Mouse (Mus musculus) MEL (cell line): Measurements from ENCODE around the gene Sorl1. TPM values are rescaled to one million over a fixed set of nuclear protein-coding genes. Genes with fewer than 3 reads are reported as not detected.

Experiments used
- DNase-seq: peaks from one replicate; pipeline ENCODE4 v3.0.0; 2011; ENCODE audit warnings: low read depth, low spot score
- H3K27ac ChIP-seq: 2 replicates; pipeline ENCODE4 v1.5.1; 2012; ENCODE audit warnings: low read depth, mild to moderate bottlenecking, control low read depth, low read length, moderate library complexity; ENCODE audit not compliant: control insufficient read depth
- H3K27me3 ChIP-seq, 2 experiments: fragments of 150-350 bp in 1 of 2; sonication (generic) in 1 of 2; 2 replicates each; pipeline ENCODE4 v1.6.1; 2012; ENCODE audit warnings: low read length in 2 of 2, mild to moderate bottlenecking in 2 of 2, improper control_type of control experiment in 1 of 2, moderate library complexity in 1 of 2; ENCODE audit not compliant: insufficient read depth in 2 of 2, control insufficient read depth in 1 of 2
- H3K36me3 ChIP-seq, 2 experiments: 2 replicates each; pipeline ENCODE4 v1.6.1; 2012 to 2014; ENCODE audit warnings: low read length in 2 of 2, improper control_type of control experiment in 1 of 2, inconsistent platforms in 1 of 2, mild to moderate bottlenecking in 1 of 2; ENCODE audit not compliant: insufficient read depth in 2 of 2, control insufficient read depth in 1 of 2
- H3K4me1 ChIP-seq, 2 experiments: fragments of 150-350 bp in 1 of 2; sonication (generic) in 1 of 2; 2 replicates each; pipeline ENCODE4 v1.6.1; 2012; ENCODE audit warnings: low read length in 2 of 2, improper control_type of control experiment in 1 of 2, mild to moderate bottlenecking in 1 of 2; ENCODE audit not compliant: insufficient read depth in 2 of 2, control insufficient read depth in 1 of 2
- H3K4me3 ChIP-seq, 2 experiments: fragments of 150-350 bp in 1 of 2; sonication (generic) in 1 of 2; 2 replicates each; pipeline ENCODE4 v1.5.1; 2012; ENCODE audit warnings: low read depth in 2 of 2, low read length in 2 of 2, mild to moderate bottlenecking in 2 of 2, moderate library complexity in 2 of 2, control low read depth in 1 of 2, improper control_type of control experiment in 1 of 2; ENCODE audit not compliant: control insufficient read depth in 1 of 2, insufficient read depth in 1 of 2
- H3K79me2 ChIP-seq: 2 replicates; pipeline ENCODE4 v1.6.1; 2012; ENCODE audit warnings: mild to moderate bottlenecking, low read length, moderate library complexity; ENCODE audit not compliant: control insufficient read depth, poor library complexity, insufficient read depth
- H3K9ac ChIP-seq: 2 replicates; pipeline ENCODE4 v1.6.1; 2012; ENCODE audit warnings: low read depth, mild to moderate bottlenecking, control low read depth, low read length, moderate library complexity; ENCODE audit not compliant: control insufficient read depth, poor library complexity, severe bottlenecking
- H3K9me3 ChIP-seq: fragments of 150-350 bp; sonication (generic); replicated peaks from 2 replicates; pipeline ENCODE4 v1.6.1; 2012; ENCODE audit warnings: mild to moderate bottlenecking, low read length, improper control_type of control experiment, moderate library complexity; ENCODE audit not compliant: insufficient read depth
- CHD1 ChIP-seq: IDR thresholded peaks from 2 replicates; pipeline ENCODE4 v1.6.1; 2012; ENCODE audit warnings: low read depth, mild to moderate bottlenecking, inconsistent platforms, low read length, improper control_type of control experiment
- CTCF ChIP-seq, 3 experiments: IDR thresholded peaks in 2 of 3; conservative IDR thresholded peaks in 1 of 3; 2 replicates each; pipeline ENCODE4 v1.5.1; 2011 to 2012; ENCODE audit warnings: low read length in 3 of 3, low read depth in 2 of 3, mild to moderate bottlenecking in 2 of 3, improper control_type of control experiment in 1 of 3, inconsistent platforms in 1 of 3, mixed read lengths in 1 of 3, moderate library complexity in 1 of 3; ENCODE audit not compliant: control insufficient read depth in 1 of 3, insufficient read depth in 1 of 3, poor library complexity in 1 of 3, severe bottlenecking in 1 of 3
- E2F4 ChIP-seq: IDR thresholded peaks from 2 replicates; pipeline ENCODE4 v1.6.1; 2011; ENCODE audit warnings: low read depth, low read length, improper control_type of control experiment, borderline replicate concordance
- ELF1 ChIP-seq: IDR thresholded peaks from 2 replicates; pipeline ENCODE4 v1.6.1; 2014; ENCODE audit warnings: low read depth, mild to moderate bottlenecking, inconsistent platforms, low read length, improper control_type of control experiment, moderate library complexity
- EP300 ChIP-seq, 2 experiments: IDR thresholded peaks; 2 replicates each; pipeline ENCODE4 v1.6.1; 2011; ENCODE audit warnings: improper control_type of control experiment in 2 of 2, low read length in 2 of 2, low read depth in 1 of 2, mild to moderate bottlenecking in 1 of 2
- ETS1 ChIP-seq: IDR thresholded peaks from 2 replicates; pipeline ENCODE4 v1.6.1; 2012; ENCODE audit warnings: low read depth, mild to moderate bottlenecking, inconsistent platforms, low read length, improper control_type of control experiment, moderate library complexity
- GABPA ChIP-seq: IDR thresholded peaks from 2 replicates; pipeline ENCODE4 v1.6.1; 2012; ENCODE audit warnings: low read depth, mild to moderate bottlenecking, inconsistent platforms, low read length, improper control_type of control experiment, moderate library complexity
- GATA1 ChIP-seq: IDR thresholded peaks from 2 replicates; pipeline ENCODE4 v1.6.1; 2011; ENCODE audit warnings: low read depth, low read length, improper control_type of control experiment
- JUND ChIP-seq: IDR thresholded peaks from 2 replicates; pipeline ENCODE4 v1.6.1; 2011; ENCODE audit warnings: low read depth, mild to moderate bottlenecking, improper control_type of control experiment, low read length
- KAT2A ChIP-seq: conservative IDR thresholded peaks from 2 replicates; pipeline ENCODE4 v1.6.1; 2012; ENCODE audit warnings: low read depth, low read length, improper control_type of control experiment, inconsistent platforms
- MAFK ChIP-seq: IDR thresholded peaks from 2 replicates; pipeline ENCODE4 v1.6.1; 2011; ENCODE audit warnings: low read depth, mild to moderate bottlenecking, low read length, improper control_type of control experiment, borderline replicate concordance
- MAX ChIP-seq: IDR thresholded peaks from 2 replicates; pipeline ENCODE4 v1.6.1; 2011; ENCODE audit warnings: low read length, improper control_type of control experiment
- MAZ ChIP-seq: IDR thresholded peaks from 2 replicates; pipeline ENCODE4 v1.6.1; 2012; ENCODE audit warnings: low read depth, mild to moderate bottlenecking, inconsistent platforms, low read length, improper control_type of control experiment
- MEF2A ChIP-seq: IDR thresholded peaks from 2 replicates; pipeline ENCODE4 v1.6.1; 2014; ENCODE audit warnings: low read depth, mild to moderate bottlenecking, inconsistent platforms, low read length, improper control_type of control experiment; ENCODE audit not compliant: poor library complexity, insufficient replicate concordance, severe bottlenecking; ENCODE audit errors: extremely low read depth
- MYB ChIP-seq: IDR thresholded peaks from 2 replicates; pipeline ENCODE4 v1.6.1; 2011; ENCODE audit warnings: mild to moderate bottlenecking, low read depth, low read length, improper control_type of control experiment
- MYC ChIP-seq: IDR thresholded peaks from 2 replicates; pipeline ENCODE4 v1.6.1; 2011; ENCODE audit warnings: low read depth, mild to moderate bottlenecking, low read length, improper control_type of control experiment, moderate library complexity
- NELFE ChIP-seq: IDR thresholded peaks from 2 replicates; pipeline ENCODE4 v1.6.1; 2011; ENCODE audit warnings: low read depth, low read length, improper control_type of control experiment
- POLR2AphosphoS2 ChIP-seq: IDR thresholded peaks from 2 replicates; pipeline ENCODE4 v1.6.1; 2011; ENCODE audit warnings: low read length, improper control_type of control experiment
- RAD21 ChIP-seq: IDR thresholded peaks from 2 replicates; pipeline ENCODE4 v1.6.1; 2011; ENCODE audit warnings: mild to moderate bottlenecking, low read depth, low read length, improper control_type of control experiment
- TAL1 ChIP-seq: IDR thresholded peaks from 2 replicates; pipeline ENCODE4 v1.6.1; 2012; ENCODE audit warnings: mild to moderate bottlenecking, inconsistent platforms, low read length, moderate library complexity, mixed read lengths
- TBP ChIP-seq: IDR thresholded peaks from 2 replicates; pipeline ENCODE4 v1.8.0; 2011; ENCODE audit warnings: low read depth, low read length, improper control_type of control experiment
- ZC3H11A ChIP-seq: IDR thresholded peaks from 2 replicates; pipeline ENCODE4 v1.6.1; 2012; ENCODE audit warnings: low read depth, mild to moderate bottlenecking, inconsistent platforms, low read length, improper control_type of control experiment
- ZKSCAN1 ChIP-seq: IDR thresholded peaks from 2 replicates; pipeline ENCODE4 v1.6.1; 2012; ENCODE audit warnings: low read depth, mild to moderate bottlenecking, inconsistent platforms, low read length, improper control_type of control experiment, moderate library complexity
- ZMIZ1 ChIP-seq: IDR thresholded peaks from 2 replicates; pipeline ENCODE4 v1.6.1; 2012; ENCODE audit warnings: low read depth, mild to moderate bottlenecking, inconsistent platforms, low read length, improper control_type of control experiment, moderate library complexity
- ZNF384 ChIP-seq: IDR thresholded peaks from 2 replicates; pipeline ENCODE4 v1.6.1; 2012; ENCODE audit warnings: low read depth, mild to moderate bottlenecking, inconsistent platforms, low read length, improper control_type of control experiment
- polyA plus RNA-seq, 2 experiments: library from polyadenylated mRNA; stranded (reverse) in 1 of 2; unstranded in 1 of 2; fragments of >175 nt in 1 of 2; fragments of >200 nt in 1 of 2; gene quantifications; 2 replicates each; pipeline versions ENCODE4 v1.2.1 to v1.2.4; 2012; ENCODE audit warnings: low replicate concordance in 2 of 2, low read depth in 1 of 2; ENCODE audit not compliant: insufficient read length in 2 of 2, insufficient read depth in 1 of 2, missing spikeins in 1 of 2
- total RNA-seq: library from RNA; depleted of rRNA; stranded (reverse); fragments of 300-350 nt; gene quantifications from 2 replicates; pipeline ENCODE4 v1.2.3, GENCODE M21; 2012; rRNA removed

Sorl1 gene
- total RNA-seq (not detected in 2 replicates), polyA plus RNA-seq (not detected)

DNA sequence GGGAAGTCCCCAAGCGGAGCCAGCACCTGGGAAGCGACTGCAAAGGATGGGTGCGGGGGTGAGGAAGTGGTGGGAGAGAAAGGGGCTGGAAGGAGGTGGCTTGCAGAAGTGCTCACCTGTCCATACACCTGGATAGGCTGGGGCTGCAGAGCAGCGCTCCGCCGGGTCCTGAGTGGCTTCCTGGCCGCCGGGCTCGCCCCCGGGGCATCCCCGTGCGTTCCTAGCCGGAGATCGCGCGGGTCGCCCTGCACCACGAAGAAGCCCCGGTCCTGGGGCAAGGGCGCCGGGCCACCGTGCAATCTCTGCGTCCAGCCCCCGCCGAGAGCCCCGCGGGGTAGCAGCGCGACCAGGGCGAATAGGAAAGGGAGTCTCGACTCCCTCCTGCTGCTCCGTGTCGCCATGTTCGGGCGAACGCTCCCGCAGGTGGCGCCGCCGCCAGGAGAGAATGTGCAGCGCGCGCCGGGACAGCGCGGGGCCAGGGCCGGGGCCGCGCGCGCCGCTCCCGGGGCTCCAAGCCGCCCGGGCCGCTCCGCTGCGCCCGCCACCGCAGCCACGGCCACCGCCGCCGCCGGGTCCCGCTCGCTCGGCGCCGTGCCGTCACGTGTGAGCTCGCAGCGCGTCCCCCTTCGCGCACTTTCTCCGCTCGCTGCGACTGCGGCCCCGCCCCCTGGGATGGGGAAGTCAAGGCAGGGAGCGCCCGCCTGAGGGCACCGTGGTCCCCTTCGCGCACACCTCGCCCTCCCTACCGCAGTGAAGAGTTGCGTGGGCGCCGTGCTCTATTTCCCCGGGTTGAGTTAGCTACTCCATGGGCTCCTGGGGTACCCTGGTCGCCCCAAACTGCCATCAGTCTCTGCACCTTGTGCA lies at the start of gene Sorl1:
Gene Sorl1 (minus strand): TSS at position 585 of the 864 bp plus-strand sequence.
- DNase-seq = no peak
- TF ChIP-seq TAL1 (no peak), E2F4 (no peak), POLR2AphosphoS2 (no peak), CTCF (IDR thresholded peaks at IDR 0.05 in 2 of 3, conservative IDR thresholded peaks at IDR 0.05 in 1 of 3; ENCODE audit: control insufficient read depth in 1 of 3, insufficient read depth in 1 of 3, low read depth in 2 of 3, low read length in 3 of 3, poor library complexity in 1 of 3, severe bottlenecking in 1 of 3) (no peak), ZKSCAN1 (no peak), ETS1 (no peak), ZC3H11A (no peak), MAZ (no peak), EP300 (IDR thresholded peaks at IDR 0.05; ENCODE audit: low read depth in 1 of 2, low read length in 2 of 2) (no peak), ELF1 (no peak)
- no peaks in the 10 kb centered on the region for H3K79me2 ChIP-seq
- no peak within 1 kb of the TSS for H3K4me3 ChIP-seq
- H3K9ac ChIP-seq = no peak within 1 kb of the TSS
- H3K36me3 ChIP-seq = no peaks in the 10 kb centered on the region
- H3K27ac ChIP-seq = no peak within 1 kb of the TSS
- H3K9me3 ChIP-seq = no peaks in the 10 kb centered on the region
- no peaks in the 10 kb centered on the region for H3K27me3 ChIP-seq
- H3K4me1 ChIP-seq = no peaks in the 10 kb centered on the region

GRCm38 (mm10) chr9:42173781-42174180 lies 49.7 kb upstream of the Sorl1 start:
- no peaks in the 10 kb centered on the region for H3K36me3 ChIP-seq
- no peak overlapping the region for H3K9ac ChIP-seq
- H3K4me3 ChIP-seq = no peak overlapping the region
- no peaks in the 10 kb centered on the region for H3K79me2 ChIP-seq
- no peaks in the 10 kb centered on the region for H3K4me1 ChIP-seq
- no peak for DNase-seq
- TF ChIP-seq NELFE (no peak), KAT2A (no peak), ZNF384 (no peak), MYB (no peak), ZMIZ1 (no peak), MAX (no peak), CHD1 (no peak), ZKSCAN1 (no peak), RAD21 (no peak), MYC (no peak), MEF2A (no peak), EP300 (IDR thresholded peaks at IDR 0.05; ENCODE audit: low read depth in 1 of 2, low read length in 2 of 2) (no peak), MAFK (no peak), TAL1 (no peak), TBP (no peak), JUND (no peak), ZC3H11A (no peak), GATA1 (no peak), ETS1 (no peak), GABPA (no peak)
- H3K27ac ChIP-seq = no peak overlapping the region
- H3K9me3 ChIP-seq = no peaks in the 10 kb centered on the region
- no peaks in the 10 kb centered on the region for H3K27me3 ChIP-seq
